Mouse (Mus musculus): ENCODE data around the gene Mmd2. TPM values are rescaled to one million over a fixed set of nuclear protein-coding genes. Genes with fewer than 3 reads are reported as not detected.

Mmd2 gene
- polyA plus RNA-seq, 1 experiment from 2014 or later, result 6.6 TPM

GRCm38 (mm10) chr5:142637823-142638222, 29.2 kb upstream of the Mmd2 start:
- Histone ChIP-seq H3K27ac (ENCODE audit: low read depth, low read length) (no peak overlapping the region), H3K27me3 (ENCODE audit: control insufficient read depth, insufficient read depth, low read length) (no peaks in the 10 kb centered on the region), H3K4me3 (ENCODE audit: low read depth, low read length) (no peak overlapping the region), H3K9ac (ENCODE audit: low read length) (no peak overlapping the region), H3K9me3 (ENCODE audit: control insufficient read depth, low read length) (no peaks in the 10 kb centered on the region), H3K4me2 (ENCODE audit: low read depth, low read length, severe bottlenecking) (no peak overlapping the region), H3K36me3 (ENCODE audit: control insufficient read depth, insufficient read depth, low read length) (peaks cover 4% of the 10 kb centered on the region; the same call in 1 of the 2 replicates), H3K4me1 (replicated peaks; ENCODE audit: control insufficient read depth, insufficient read depth, low read length) (no peaks in the 10 kb centered on the region)
- DNase-seq (ENCODE audit: low spot score) (no peak), ATAC-seq (replicated peaks; ENCODE audit: low FRiP score) (no peak)
- 92% methylated on average over 5 of the region's 5 CpGs for WGBS

GRCm38 (mm10) chr5:142630224-142630623, 21.6 kb upstream of the Mmd2 start:
- Histone ChIP-seq H3K9ac (ENCODE audit: low read length) (peak overlapping the region; percentile 86), H3K27ac (ENCODE audit: low read depth, low read length) (no peak overlapping the region), H3K4me1 (replicated peaks; ENCODE audit: control insufficient read depth, insufficient read depth, low read length) (0 out of 2 replicates have a peak, but pooled peaks cover 2% of the 10 kb centered on the region), H3K4me3 (ENCODE audit: low read depth, low read length) (peak overlapping the region; percentile 97), H3K9me3 (ENCODE audit: control insufficient read depth, low read length) (no peaks in the 10 kb centered on the region), H3K36me3 (ENCODE audit: control insufficient read depth, insufficient read depth, low read length) (peaks cover 4% of the 10 kb centered on the region; the same call in 1 of the 2 replicates), H3K27me3 (ENCODE audit: control insufficient read depth, insufficient read depth, low read length) (no peaks in the 10 kb centered on the region), H3K4me2 (ENCODE audit: low read depth, low read length, severe bottlenecking) (peak overlapping the region; percentile 76)
- 8% methylated on average over 6 of the region's 6 CpGs for WGBS
- no peak for ATAC-seq (replicated peaks; ENCODE audit: low FRiP score)
- no peak for DNase-seq (ENCODE audit: low spot score)

- DNase-seq (ENCODE audit: low spot score), result no peak
- WGBS, result 2% methylated on average over 41 of the region's 41 CpGs
Observed at GRCm38 (mm10) chr5:142629663-142630025, 21.0 kb upstream of the Mmd2 start.

GRCm38 (mm10) chr5:142628726-142629662, 20.4 kb upstream of the Mmd2 start:
- ATAC-seq (replicated peaks; ENCODE audit: low FRiP score) (peak; percentile 98), DNase-seq (ENCODE audit: low spot score) (peak; percentile 100)
- under 1% methylated on average over 66 of the region's 69 CpGs for WGBS
- peak overlapping the region; percentile 73 for H3K27ac ChIP-seq (ENCODE audit: low read depth, low read length)
- H3K9ac ChIP-seq (ENCODE audit: low read length), result peak overlapping the region; percentile 86
- peak overlapping the region; percentile 97 for H3K4me3 ChIP-seq (ENCODE audit: low read depth, low read length)
- peak overlapping the region; percentile 76 for H3K4me2 ChIP-seq (ENCODE audit: low read depth, low read length, severe bottlenecking)
- H3K27me3 ChIP-seq (ENCODE audit: control insufficient read depth, insufficient read depth, low read length), result no peaks in the 10 kb centered on the region
- no peaks in the 10 kb centered on the region for H3K9me3 ChIP-seq (ENCODE audit: control insufficient read depth, low read length)
- peaks cover 4% of the 10 kb centered on the region; the same call in 1 of the 2 replicates for H3K36me3 ChIP-seq (ENCODE audit: control insufficient read depth, insufficient read depth, low read length)
- H3K4me1 ChIP-seq (replicated peaks; ENCODE audit: control insufficient read depth, insufficient read depth, low read length), result 0 out of 2 replicates have a peak, but pooled peaks cover 2% of the 10 kb centered on the region

More at GRCm38 (mm10) chr5:142629663-142630025, 21.0 kb upstream of the Mmd2 start:
- H3K36me3 ChIP-seq (ENCODE audit: control insufficient read depth, insufficient read depth, low read length), result peaks cover 4% of the 10 kb centered on the region; the same call in 1 of the 2 replicates
- peak overlapping the region; percentile 97 for H3K4me3 ChIP-seq (ENCODE audit: low read depth, low read length)
- peak; percentile 82 for ATAC-seq (replicated peaks; ENCODE audit: low FRiP score)
- H3K4me1 ChIP-seq (replicated peaks; ENCODE audit: control insufficient read depth, insufficient read depth, low read length), result 0 out of 2 replicates have a peak, but pooled peaks cover 2% of the 10 kb centered on the region
- H3K27me3 ChIP-seq (ENCODE audit: control insufficient read depth, insufficient read depth, low read length), result no peaks in the 10 kb centered on the region
- H3K9me3 ChIP-seq (ENCODE audit: control insufficient read depth, low read length), result no peaks in the 10 kb centered on the region
- H3K4me2 ChIP-seq (ENCODE audit: low read depth, low read length, severe bottlenecking), result peak overlapping the region; percentile 76
- H3K9ac ChIP-seq (ENCODE audit: low read length), result peak overlapping the region; percentile 86
- H3K27ac ChIP-seq (ENCODE audit: low read depth, low read length), result peak overlapping the region; percentile 59; the same call in 1 of the 2 replicates

GRCm38 (mm10) chr5:142627398-142627797, 18.8 kb upstream of the Mmd2 start, which contains the start of gene Wipi2:
Wipi2 (plus strand) TSS chr5:142627698.
- ATAC-seq (replicated peaks; ENCODE audit: low FRiP score) (no peak), DNase-seq (ENCODE audit: low spot score) (no peak)
- no peak within 1 kb of the TSS; the same call in 1 of the 2 replicates for H3K27ac ChIP-seq (ENCODE audit: low read depth, low read length)
- H3K9ac ChIP-seq (ENCODE audit: low read length), result peak within 1 kb of the TSS; percentile 70
- no peaks in the 10 kb centered on the region for H3K9me3 ChIP-seq (ENCODE audit: control insufficient read depth, low read length)
- H3K4me3 ChIP-seq (ENCODE audit: low read depth, low read length), result peak within 1 kb of the TSS; percentile 97
- H3K4me2 ChIP-seq (ENCODE audit: low read depth, low read length, severe bottlenecking), result peak within 1 kb of the TSS; percentile 65
- 89% methylated on average over 2 of the region's 2 CpGs for WGBS
- no peaks in the 10 kb centered on the region for H3K36me3 ChIP-seq (ENCODE audit: control insufficient read depth, insufficient read depth, low read length)
- H3K27me3 ChIP-seq (ENCODE audit: control insufficient read depth, insufficient read depth, low read length), result no peaks in the 10 kb centered on the region
- 0 out of 2 replicates have a peak, but pooled peaks cover 2% of the 10 kb centered on the region for H3K4me1 ChIP-seq (replicated peaks; ENCODE audit: control insufficient read depth, insufficient read depth, low read length)

- 92% methylated on average over 7 of the region's 7 CpGs for WGBS
Observed at GRCm38 (mm10) chr5:142623080-142623479, 14.5 kb upstream of the Mmd2 start.

GRCm38 (mm10) chr5:142622134-142622533, 13.5 kb upstream of the Mmd2 start:
- DNase-seq (ENCODE audit: low spot score) (no peak), ATAC-seq (replicated peaks; ENCODE audit: low FRiP score) (no peak)
- Histone ChIP-seq H3K9me3 (ENCODE audit: control insufficient read depth, low read length) (no peaks in the 10 kb centered on the region), H3K27me3 (ENCODE audit: control insufficient read depth, insufficient read depth, low read length) (no peaks in the 10 kb centered on the region), H3K27ac (ENCODE audit: low read depth, low read length) (no peak overlapping the region), H3K4me2 (ENCODE audit: low read depth, low read length, severe bottlenecking) (no peak overlapping the region), H3K36me3 (ENCODE audit: control insufficient read depth, insufficient read depth, low read length) (no peaks in the 10 kb centered on the region), H3K4me1 (replicated peaks; ENCODE audit: control insufficient read depth, insufficient read depth, low read length) (no peaks in the 10 kb centered on the region), H3K9ac (ENCODE audit: low read length) (no peak overlapping the region), H3K4me3 (ENCODE audit: low read depth, low read length) (no peak overlapping the region)
- WGBS, result 81% methylated on average over 1 of the region's 1 CpGs

More at GRCm38 (mm10) chr5:142623080-142623479, 14.5 kb upstream of the Mmd2 start:
- DNase-seq (ENCODE audit: low spot score) (no peak), ATAC-seq (replicated peaks; ENCODE audit: low FRiP score) (no peak)
- H3K4me1 ChIP-seq (replicated peaks; ENCODE audit: control insufficient read depth, insufficient read depth, low read length), result no peaks in the 10 kb centered on the region
- no peak overlapping the region for H3K4me2 ChIP-seq (ENCODE audit: low read depth, low read length, severe bottlenecking)
- no peak overlapping the region for H3K4me3 ChIP-seq (ENCODE audit: low read depth, low read length)
- no peak overlapping the region for H3K27ac ChIP-seq (ENCODE audit: low read depth, low read length)
- no peak overlapping the region for H3K9ac ChIP-seq (ENCODE audit: low read length)
- no peaks in the 10 kb centered on the region for H3K36me3 ChIP-seq (ENCODE audit: control insufficient read depth, insufficient read depth, low read length)
- no peaks in the 10 kb centered on the region for H3K9me3 ChIP-seq (ENCODE audit: control insufficient read depth, low read length)
- no peaks in the 10 kb centered on the region for H3K27me3 ChIP-seq (ENCODE audit: control insufficient read depth, insufficient read depth, low read length)

GRCm38 (mm10) chr5:142621421-142621820, 12.8 kb upstream of the Mmd2 start:
- H3K27ac ChIP-seq (ENCODE audit: low read depth, low read length), result no peak overlapping the region
- no peaks in the 10 kb centered on the region for H3K4me1 ChIP-seq (replicated peaks; ENCODE audit: control insufficient read depth, insufficient read depth, low read length)
- H3K4me2 ChIP-seq (ENCODE audit: low read depth, low read length, severe bottlenecking), result no peak overlapping the region
- H3K9ac ChIP-seq (ENCODE audit: low read length), result no peak overlapping the region
- 78% methylated on average over 2 of the region's 2 CpGs for WGBS
- no peaks in the 10 kb centered on the region for H3K27me3 ChIP-seq (ENCODE audit: control insufficient read depth, insufficient read depth, low read length)
- ATAC-seq (replicated peaks; ENCODE audit: low FRiP score) (no peak), DNase-seq (ENCODE audit: low spot score) (no peak)
- no peaks in the 10 kb centered on the region for H3K36me3 ChIP-seq (ENCODE audit: control insufficient read depth, insufficient read depth, low read length)
- no peak overlapping the region for H3K4me3 ChIP-seq (ENCODE audit: low read depth, low read length)
- no peaks in the 10 kb centered on the region for H3K9me3 ChIP-seq (ENCODE audit: control insufficient read depth, low read length)
